Mouse (Mus musculus) midbrain, embryonic 10.5 days (tissue): ENCODE measurements around the gene Gm5129. TPM values are rescaled to one million over a fixed set of nuclear protein-coding genes. Genes with fewer than 3 reads are reported as not detected.
"Not testable (repeated sequence)": the region's sequence is repeated elsewhere in the genome, so short reads cannot be mapped to it uniquely, and the experiment has no call there.

Source experiments
- DNase-seq: peaks from one replicate; pipeline ENCODE4 v3.0.0-alpha.2; 2017; ENCODE audit warnings: low spot score
- H3K27ac ChIP-seq: fragments of 300-500 bp; sonication (generic); replicated peaks from 2 replicates; pipeline ENCODE4 v1.5.1; 2016; ENCODE audit warnings: mild to moderate bottlenecking
- H3K27me3 ChIP-seq: fragments of 300-500 bp; sonication (generic); 2 replicates; pipeline ENCODE4 v1.6.1; 2016; ENCODE audit warnings: low read depth, mild to moderate bottlenecking; ENCODE audit not compliant: poor library complexity, severe bottlenecking
- H3K36me3 ChIP-seq: fragments of 300-500 bp; sonication (generic); 2 replicates; pipeline ENCODE4 v1.6.1; 2016; ENCODE audit warnings: mild to moderate bottlenecking, moderate library complexity
- H3K4me1 ChIP-seq: fragments of 300-500 bp; sonication (generic); 2 replicates; pipeline ENCODE4 v1.6.1; 2016
- H3K4me3 ChIP-seq: fragments of 300-500 bp; sonication (generic); 2 replicates; pipeline ENCODE4 v1.5.1; 2016; ENCODE audit warnings: mild to moderate bottlenecking, moderate library complexity
- H3K9me3 ChIP-seq: fragments of 300-500 bp; sonication (generic); replicated peaks from 2 replicates; pipeline ENCODE4 v1.6.1; 2016; ENCODE audit warnings: mild to moderate bottlenecking
- WGBS: fragments of 180-500 bp; shearing (Covaris S2); methylation state at CpG from one replicate; pipeline ENCODE4 v1.1.7; 2016; 5-methylcytosine and 5-hydroxymethylcytosine counted together
- polyA plus RNA-seq: library from polyadenylated mRNA; unstranded; fragments of >200 nt; fragmentation: Nextera tagmentation; extraction: Ambion mirVana; gene quantifications from 2 replicates; pipeline ENCODE4 v1.2.1, GENCODE M21; 2016

Gene Gm5129
- polyA plus RNA-seq, result not detected in 2 replicates

DNA sequence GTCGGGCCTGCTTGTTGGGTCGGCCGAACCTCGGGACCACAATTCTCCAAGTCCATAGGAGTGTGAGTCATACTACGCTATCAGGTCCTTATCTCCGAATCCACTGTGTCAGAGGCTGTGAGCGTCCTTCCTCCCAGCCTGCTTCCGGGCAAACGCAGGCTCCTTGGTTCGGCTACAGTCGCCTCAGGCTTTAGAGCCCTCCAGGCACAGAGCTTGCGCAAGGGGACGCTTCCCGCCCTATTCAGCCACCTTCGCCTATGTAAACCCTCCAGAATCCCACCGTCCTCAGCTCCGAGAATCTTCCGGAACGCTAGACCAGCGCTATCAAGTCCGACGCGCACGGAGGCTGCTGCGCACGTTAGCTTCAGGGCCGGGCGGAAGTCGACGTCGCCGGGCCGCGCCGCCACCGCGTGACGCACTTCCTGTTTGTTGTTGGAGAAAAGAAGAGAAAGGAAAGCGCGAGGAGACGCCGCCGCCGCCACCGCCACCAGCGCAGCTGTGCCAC lies at the start of gene Gm5129, which contains the start of gene Dnajb6:
Gm5129 (minus strand) TSS at position 380 of the 505 bp plus-strand sequence.
Dnajb6 (plus strand) TSS at position 132 of the 505 bp plus-strand sequence.
- peak; percentile 96 for DNase-seq
- under 1% methylated on average over 46 of the region's 46 CpGs for WGBS
- Histone ChIP-seq H3K9me3 (no peaks in the 10 kb centered on the region), H3K27me3 (no peaks in the 10 kb centered on the region), H3K36me3 (no peaks in the 10 kb centered on the region), H3K4me1 (peaks cover 32% of the 10 kb centered on the region), H3K27ac (peak within 1 kb of the TSS; percentile 95), H3K4me3 (peak within 1 kb of the TSS; percentile 98)

DNA sequence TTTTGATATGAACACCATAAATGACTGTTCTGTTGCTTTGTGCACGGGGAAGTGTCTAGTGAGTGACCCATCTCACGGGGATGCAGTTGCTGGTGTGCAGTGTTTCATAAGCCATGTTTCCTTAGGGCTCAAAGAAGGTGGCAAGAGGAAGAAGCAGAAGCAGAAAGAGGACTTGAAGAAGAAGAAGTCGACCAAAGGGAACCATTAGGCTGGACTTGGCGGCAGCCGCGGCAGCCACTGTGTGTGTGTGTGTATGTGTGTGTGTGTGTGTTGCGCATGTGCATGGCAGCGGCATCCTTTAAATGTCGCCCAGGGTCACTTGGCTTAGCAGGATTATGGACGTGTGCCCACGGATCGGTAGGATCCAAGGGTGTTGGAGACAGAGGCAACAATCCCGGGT lies 49.2 kb upstream of the Gm5129 start:
- 96% methylated on average over 11 of the region's 13 CpGs for WGBS
- not testable (repeated sequence) for H3K4me3 ChIP-seq, H3K4me1 ChIP-seq, H3K9me3 ChIP-seq, DNase-seq, H3K27me3 ChIP-seq, H3K27ac ChIP-seq
- H3K36me3 ChIP-seq, result peaks cover 39% of the 10 kb centered on the region

DNA sequence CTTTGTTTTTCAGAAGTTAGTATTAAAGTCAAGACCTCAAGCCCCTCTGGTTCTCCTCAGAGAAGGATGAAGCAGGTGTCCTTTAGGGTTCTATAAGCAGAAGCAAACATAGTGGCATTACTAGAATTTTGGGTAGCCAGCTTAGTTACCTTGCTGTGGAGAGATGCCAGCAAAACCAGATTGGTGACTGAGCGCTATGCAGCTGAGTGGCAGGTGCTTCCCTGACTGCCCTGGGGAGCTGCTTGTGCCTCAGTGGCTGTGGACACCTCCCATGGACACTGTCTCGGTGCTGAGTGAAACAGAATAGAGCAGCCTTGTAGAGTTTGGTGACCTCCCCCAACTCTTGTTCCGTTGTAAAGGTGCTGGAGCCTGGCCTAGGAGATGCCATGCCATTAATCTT lies 46.5 kb upstream of the Gm5129 start:
- Histone ChIP-seq H3K27me3 (no peaks in the 10 kb centered on the region), H3K36me3 (peaks cover 63% of the 10 kb centered on the region), H3K4me3 (no peak overlapping the region), H3K4me1 (peaks cover 3% of the 10 kb centered on the region; the same call in 1 of the 2 replicates), H3K27ac (no peak overlapping the region), H3K9me3 (no peaks in the 10 kb centered on the region)
- 95% methylated on average over 3 of the region's 3 CpGs for WGBS
- no peak for DNase-seq

DNA sequence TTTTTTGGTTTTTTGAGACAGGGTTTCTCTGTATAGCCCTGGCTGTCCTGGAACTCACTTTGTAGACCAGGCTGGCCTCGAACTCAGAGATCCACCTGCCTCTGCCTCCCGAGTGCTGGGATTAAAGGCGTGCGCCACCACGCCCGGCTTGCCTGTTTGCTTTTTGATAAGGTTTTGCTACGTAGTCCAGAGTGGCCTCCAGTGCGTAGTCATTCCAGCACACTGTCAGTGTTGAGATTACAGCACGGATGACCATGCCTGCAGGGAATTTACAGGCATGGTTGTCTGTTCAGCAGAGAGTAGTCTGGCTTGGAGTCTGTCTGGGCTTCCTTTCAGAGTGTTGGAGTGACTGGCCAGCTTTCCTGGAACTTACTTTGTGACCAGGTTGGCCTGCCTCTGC lies 44.0 kb upstream of the Gm5129 start:
- H3K4me1 ChIP-seq, H3K9me3 ChIP-seq, H3K4me3 ChIP-seq, DNase-seq, H3K27me3 ChIP-seq, H3K27ac ChIP-seq: not testable (repeated sequence)
- H3K36me3 ChIP-seq, result peaks cover 70% of the 10 kb centered on the region
- 95% methylated on average over 9 of the region's 9 CpGs for WGBS

DNA sequence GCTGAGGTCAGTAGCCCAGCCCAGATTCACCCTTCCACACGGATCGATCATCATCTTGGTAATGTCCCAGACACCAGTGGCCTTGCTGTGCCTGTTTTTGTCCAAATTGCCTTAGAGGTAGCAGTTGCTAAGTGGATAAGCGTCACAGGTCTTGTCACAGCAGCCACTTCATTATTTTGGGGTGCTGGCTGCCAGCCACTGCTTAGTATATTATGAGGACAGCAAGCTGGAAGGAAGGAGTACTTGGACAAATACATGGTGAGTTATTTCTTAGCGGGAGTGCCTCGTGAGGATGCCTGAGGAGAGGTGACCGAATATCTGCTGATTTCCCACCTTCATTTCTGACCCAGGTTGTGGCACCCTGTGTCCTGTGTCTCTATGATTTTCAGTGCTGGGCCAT lies 42.3 kb upstream of the Gm5129 start:
- WGBS, result 94% methylated on average over 6 of the region's 6 CpGs
- no peak overlapping the region for H3K27ac ChIP-seq
- H3K36me3 ChIP-seq, result peaks cover 79% of the 10 kb centered on the region

GRCm38 (mm10) chr5:29775437-29775836 lies 39.7 kb upstream of the Gm5129 start:
- Histone ChIP-seq H3K27ac (no peak overlapping the region), H3K27me3 (no peaks in the 10 kb centered on the region), H3K4me1 (no peaks in the 10 kb centered on the region), H3K36me3 (peaks cover 84% of the 10 kb centered on the region), H3K4me3 (no peak overlapping the region), H3K9me3 (no peaks in the 10 kb centered on the region)
- 90% methylated on average over 5 of the region's 5 CpGs for WGBS
- no peak for DNase-seq

More for the DNA sequence above, 42.3 kb upstream of the Gm5129 start:
- Histone ChIP-seq H3K9me3 (no peaks in the 10 kb centered on the region), H3K27me3 (no peaks in the 10 kb centered on the region), H3K4me3 (no peak overlapping the region), H3K4me1 (no peaks in the 10 kb centered on the region)
- no peak for DNase-seq

- Histone ChIP-seq H3K4me1 (no peaks in the 10 kb centered on the region), H3K9me3 (no peaks in the 10 kb centered on the region), H3K27ac (no peak overlapping the region), H3K4me3 (no peak overlapping the region), H3K36me3 (peaks cover 84% of the 10 kb centered on the region), H3K27me3 (no peaks in the 10 kb centered on the region)
- DNase-seq, result no peak
- WGBS, result 88% methylated on average over 13 of the region's 13 CpGs
These were observed 37.9 kb upstream of the Gm5129 start for GRCm38 (mm10) chr5:29773460-29774150.

DNA sequence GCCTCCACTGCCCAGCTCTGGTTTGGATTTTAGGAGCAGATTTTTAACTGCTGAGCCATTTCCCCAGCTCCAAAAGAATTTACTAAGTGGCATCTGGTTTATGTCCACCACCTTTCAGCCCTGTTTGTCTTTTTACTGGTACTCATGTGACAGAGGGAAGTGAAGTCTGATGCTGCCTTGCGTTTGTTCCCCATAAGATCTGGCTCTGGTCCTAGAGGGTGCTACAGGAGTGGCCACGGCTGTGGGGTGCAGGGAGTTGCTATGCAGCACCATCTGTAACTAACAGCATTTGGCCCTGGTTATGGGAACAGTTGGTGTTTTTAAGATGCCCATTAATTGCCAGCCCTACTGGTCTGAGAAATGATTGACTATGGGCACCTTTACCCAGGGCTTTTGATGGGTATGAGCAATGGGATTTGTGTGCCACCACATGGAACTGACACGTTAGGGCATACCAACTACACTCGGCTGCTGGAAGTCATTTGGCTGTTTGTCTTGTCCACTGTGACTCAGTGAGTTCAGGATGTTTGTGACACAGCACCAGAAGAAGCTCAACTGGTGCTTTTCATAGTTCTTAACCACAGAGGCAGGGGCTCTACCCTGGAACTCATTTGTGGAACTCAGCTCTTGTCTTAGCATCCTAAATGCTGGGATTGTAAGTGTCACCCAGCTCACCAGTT lies 37.1 kb upstream of the Gm5129 start:
- no peaks in the 10 kb centered on the region for H3K27me3 ChIP-seq
- 91% methylated on average over 4 of the region's 4 CpGs for WGBS
- no peaks in the 10 kb centered on the region for H3K4me1 ChIP-seq
- no peak overlapping the region for H3K27ac ChIP-seq
- no peaks in the 10 kb centered on the region for H3K9me3 ChIP-seq
- DNase-seq, result no peak
- H3K36me3 ChIP-seq, result peaks cover 85% of the 10 kb centered on the region
- no peak overlapping the region for H3K4me3 ChIP-seq

GRCm38 (mm10) chr5:29772038-29772437 lies 36.3 kb upstream of the Gm5129 start:
- no peak overlapping the region for H3K4me3 ChIP-seq
- H3K4me1 ChIP-seq, result no peaks in the 10 kb centered on the region
- 88% methylated on average over 2 of the region's 2 CpGs for WGBS
- DNase-seq, result no peak
- H3K36me3 ChIP-seq, result peaks cover 85% of the 10 kb centered on the region
- no peaks in the 10 kb centered on the region for H3K9me3 ChIP-seq
- no peak overlapping the region for H3K27ac ChIP-seq
- H3K27me3 ChIP-seq, result no peaks in the 10 kb centered on the region

DNA sequence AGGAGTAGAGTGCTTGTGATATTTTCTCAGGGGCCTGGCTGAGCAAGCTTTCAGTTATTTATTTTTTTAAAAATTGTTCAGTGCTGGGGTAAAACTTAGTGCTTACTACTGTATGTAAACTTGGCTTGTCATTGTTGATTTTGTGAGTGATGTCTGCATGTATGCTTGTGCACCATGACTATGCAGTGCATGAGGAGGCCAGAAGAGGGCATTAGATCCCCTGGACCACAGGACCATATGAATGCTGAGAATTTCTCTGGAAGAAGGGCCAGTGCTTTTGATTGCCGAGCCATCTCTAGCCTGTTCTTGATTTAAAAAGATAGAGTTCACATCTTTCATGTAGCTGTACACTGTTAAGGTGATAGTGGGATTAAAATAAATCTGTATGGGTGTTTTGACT lies 35.2 kb upstream of the Gm5129 start:
- Histone ChIP-seq H3K9me3 (no peaks in the 10 kb centered on the region), H3K27me3 (no peaks in the 10 kb centered on the region), H3K27ac (no peak overlapping the region), H3K36me3 (peaks cover 85% of the 10 kb centered on the region), H3K4me3 (no peak overlapping the region), H3K4me1 (no peaks in the 10 kb centered on the region)
- WGBS, result 82% methylated on average over 1 of the region's 1 CpGs
- DNase-seq, result no peak

- H3K4me1 ChIP-seq, result no peaks in the 10 kb centered on the region
- H3K4me3 ChIP-seq, result no peak overlapping the region
- no peak overlapping the region for H3K27ac ChIP-seq
- H3K36me3 ChIP-seq, result peaks cover 97% of the 10 kb centered on the region
- H3K9me3 ChIP-seq, result no peaks in the 10 kb centered on the region
- no peak for DNase-seq
- no peaks in the 10 kb centered on the region for H3K27me3 ChIP-seq
- 90% methylated on average over 5 of the region's 5 CpGs for WGBS
These were observed 23.6 kb upstream of the Gm5129 start for GRCm38 (mm10) chr5:29759318-29759717.

DNA sequence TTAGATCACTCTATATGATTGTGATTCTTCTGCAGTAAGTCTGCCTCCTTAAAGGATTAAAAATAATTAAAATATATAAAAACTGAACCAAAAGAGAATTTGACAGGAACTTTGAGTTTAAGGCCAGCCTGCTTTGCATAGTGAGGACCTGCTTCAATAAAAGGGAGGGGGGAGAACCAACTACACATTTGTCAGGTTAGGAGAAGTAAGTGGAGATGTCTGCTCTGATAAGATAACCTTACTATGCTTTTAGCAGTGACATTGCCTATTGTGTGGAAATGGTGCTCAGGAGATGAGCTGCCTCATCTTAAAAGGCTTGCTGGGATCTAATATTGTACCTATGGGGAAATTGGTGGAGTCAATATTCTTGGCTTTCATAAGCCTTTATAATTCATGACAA lies 17.2 kb upstream of the Gm5129 start:
- H3K4me1 ChIP-seq, result no peaks in the 10 kb centered on the region
- no peak for DNase-seq
- H3K27ac ChIP-seq, result no peak overlapping the region
- no peaks in the 10 kb centered on the region for H3K9me3 ChIP-seq
- no peaks in the 10 kb centered on the region for H3K27me3 ChIP-seq
- peaks cover 94% of the 10 kb centered on the region for H3K36me3 ChIP-seq
- H3K4me3 ChIP-seq, result no peak overlapping the region

GRCm38 (mm10) chr5:29751306-29751705 lies 15.6 kb upstream of the Gm5129 start:
- DNase-seq, result no peak
- Histone ChIP-seq H3K4me1 (no peaks in the 10 kb centered on the region), H3K9me3 (no peaks in the 10 kb centered on the region), H3K27me3 (no peaks in the 10 kb centered on the region), H3K4me3 (no peak overlapping the region), H3K36me3 (peaks cover 81% of the 10 kb centered on the region), H3K27ac (no peak overlapping the region)
